10 mouse cellular contexts compared by ENCODE assay signal in the genomic region with DNA sequence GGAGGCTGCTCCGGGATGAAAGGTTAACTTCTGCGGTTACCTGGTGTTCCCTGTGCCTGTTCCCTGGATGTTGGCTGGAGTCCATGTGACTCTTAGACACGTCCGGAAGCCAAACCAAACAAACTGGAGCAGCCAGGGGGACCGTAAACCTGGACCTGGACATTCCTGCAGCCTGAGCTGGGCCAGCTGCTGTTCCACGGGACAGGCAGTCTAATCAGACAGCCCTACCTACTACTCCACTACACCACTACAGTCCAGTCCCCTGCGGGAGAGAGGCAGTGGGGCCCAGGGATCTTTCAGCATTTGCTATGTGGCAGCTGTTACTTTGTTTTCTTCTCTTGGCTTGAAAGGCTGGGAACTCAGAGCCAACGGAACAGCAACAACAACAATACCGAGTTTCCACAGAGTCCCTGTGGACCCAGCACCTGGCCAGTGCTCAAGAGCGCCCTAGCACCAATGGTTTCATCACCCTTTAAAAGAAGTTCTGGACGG. TPM values are rescaled to one million over a fixed set of nuclear protein-coding genes. Genes with fewer than 3 reads are reported as not detected.
DNase-seq lines count a peak whose midpoint lies in the region; ATAC-seq lines count a peak whose summit lies in the region.
"Had no signal": no experiment of that assay in that cellular context is flagged by ENCODE, and none has a peak within 500 bp of the region (broad histone marks: within the 10 kb centered on the region; RNA-seq: fewer than 3 reads in every experiment).

No protein-coding gene starts in this region.

- intact Hi-C loops in left cerebral cortex, postnatal 14 days (cut with DNase I) = no loop called here

- 50% methylated on average over 11 of the region's 11 CpGs for WGBS in heart, embryonic 12.5 days

- H3K4me2 ChIP-seq in heart, embryonic 12.5 days = no peak overlapping the region
- H3K4me2 ChIP-seq: neural tube, embryonic 13.5 days had no signal

- ATAC-seq in erythroblast, adult 5-6 weeks (replicated peaks; ENCODE audit: low FRiP score, poor library complexity, severe bottlenecking) = no peak; the same call in 1 of the 2 replicates
- ATAC-seq in heart, embryonic 12.5 days (ENCODE audit: insufficient number of reproducible peaks, low FRiP score) = peak; percentile 3; the same call in 1 of the 2 replicates
- ATAC-seq in megakaryocyte progenitor cell, adult 5-6 weeks (replicated peaks; ENCODE audit: poor library complexity) = no peak

- H3K9ac ChIP-seq in heart, embryonic 12.5 days = no peak overlapping the region
- H3K9ac ChIP-seq: neural tube, embryonic 13.5 days had no signal

- H3K27me3 ChIP-seq in erythroblast, embryonic 14.5 days (ENCODE audit: control insufficient read depth) = peaks cover 21% of the 10 kb centered on the region
- no peaks in the 10 kb centered on the region for H3K27me3 ChIP-seq in heart, embryonic 12.5 days (replicated peaks)
- H3K27me3 ChIP-seq: neural tube, embryonic 13.5 days had no signal

- H3K4me1 ChIP-seq in erythroblast, embryonic 14.5 days (ENCODE audit: control insufficient read depth) = peaks cover 48% of the 10 kb centered on the region
- peaks cover 15% of the 10 kb centered on the region for H3K4me1 ChIP-seq in heart, embryonic 12.5 days (replicated peaks)
- H3K4me1 ChIP-seq: neural tube, embryonic 13.5 days had no signal

- DNase-seq in kidney, postnatal 4 days = peak; percentile 69 to 80
- peak; percentile 41 for DNase-seq in ovary, postnatal 14 days (ENCODE audit: low spot score)
- DNase-seq in layer of hippocampus, postnatal 25 days (ENCODE audit: extremely low spot score in 1 of 2, low spot score in 1 of 2) = no peak
- no peak for DNase-seq in left cerebral cortex, postnatal 14 days (ENCODE audit: low spot score in 2 of 2)

- H3K4me3 ChIP-seq in erythroblast, embryonic 14.5 days (replicated peaks) = peak overlapping the region; percentile 10
- H3K4me3 ChIP-seq in heart, embryonic 12.5 days = no peak overlapping the region
- H3K4me3 ChIP-seq: neural tube, embryonic 13.5 days had no signal

- H3K36me3 ChIP-seq in erythroblast, embryonic 14.5 days (ENCODE audit: control insufficient read depth) = no peaks in the 10 kb centered on the region
- H3K36me3 ChIP-seq in heart, embryonic 12.5 days = no peaks in the 10 kb centered on the region
- H3K36me3 ChIP-seq: neural tube, embryonic 13.5 days had no signal

- H3K27ac ChIP-seq in heart, embryonic 12.5 days (ENCODE audit: poor library complexity, severe bottlenecking) = no peak overlapping the region
- H3K27ac ChIP-seq: neural tube, embryonic 13.5 days had no signal

- no peaks in the 10 kb centered on the region for H3K9me3 ChIP-seq in erythroblast, embryonic 14.5 days (ENCODE audit: control insufficient read depth, low read length)
- no peaks in the 10 kb centered on the region for H3K9me3 ChIP-seq in heart, embryonic 12.5 days (replicated peaks)
- H3K9me3 ChIP-seq: neural tube, embryonic 13.5 days had no signal

RNA-seq across cellular contexts. Expression of a gene that starts 8.5 kb away (rescaled TPM):
- polyA plus RNA-seq in erythroblast, embryonic 14.5 days (2012) = 21.2 and 46.3 TPM in 2 replicates
- total RNA-seq in erythroblast, adult 5-6 weeks (2015; ENCODE audit: low replicate concordance) = 52.1 and 56.6 TPM in 2 replicates
- 60.9 and 70.5 TPM in 2 replicates for total RNA-seq in erythroblast, adult 5-6 weeks (2017; ENCODE audit: low replicate concordance)
- polyA plus RNA-seq in heart, embryonic 12.5 days (2016; fragmentation: Nextera tagmentation; extraction: Ambion mirVana) = 73.1 and 74.9 TPM in 2 replicates
- 10 to 100 TPM; 50.7 to 61.0 TPM for total RNA-seq in layer of hippocampus, postnatal 25 days (2021)
- total RNA-seq in left cerebral cortex, postnatal 14 days (2021) = 10 to 100 TPM; 48.8 to 60.8 TPM
- 78.2 and 89.9 TPM in 2 replicates for total RNA-seq in megakaryocyte progenitor cell, adult 5-6 weeks (2015)
- total RNA-seq in megakaryocyte progenitor cell, adult 5-6 weeks (2017) = 83.3 and 99.5 TPM in 2 replicates

RNA-seq across cellular contexts. Expression of a gene that starts 48.8 kb away (rescaled TPM):
- 0.04 TPM in 1 of 2 replicates, not detected in the other for polyA plus RNA-seq in erythroblast, embryonic 14.5 days (2012)
- 2.5 TPM in 1 of 2 replicates, not detected in the other for total RNA-seq in erythroblast, adult 5-6 weeks (2015; ENCODE audit: low replicate concordance)
- total RNA-seq in erythroblast, adult 5-6 weeks (2017; ENCODE audit: low replicate concordance) = 0.34 TPM in 1 of 2 replicates, not detected in the other
- 0.10 TPM in 1 of 2 replicates, not detected in the other for polyA plus RNA-seq in heart, embryonic 12.5 days (2016; fragmentation: Nextera tagmentation; extraction: Ambion mirVana)
- under 1 TPM; 0.25 to 0.59 TPM for total RNA-seq in layer of hippocampus, postnatal 25 days (2021)
- under 1 TPM; 0.36 to 0.51 TPM for total RNA-seq in left cerebral cortex, postnatal 14 days (2021)
- total RNA-seq in megakaryocyte progenitor cell, adult 5-6 weeks (2015) = 0.12 and 0.17 TPM in 2 replicates
- not detected in 2 replicates for total RNA-seq in megakaryocyte progenitor cell, adult 5-6 weeks (2017)
- polyA plus RNA-seq: embryonic facial prominence, embryonic 11.5 days had no signal

RNA-seq across cellular contexts. Expression of a gene that starts 56.4 kb away (rescaled TPM):
- 0.04 TPM in 1 of 2 replicates, not detected in the other for polyA plus RNA-seq in erythroblast, embryonic 14.5 days (2012)
- total RNA-seq in erythroblast, adult 5-6 weeks (2015; ENCODE audit: low replicate concordance) = 0.77 and 1.7 TPM in 2 replicates
- 3.9 and 10.7 TPM in 2 replicates for total RNA-seq in erythroblast, adult 5-6 weeks (2017; ENCODE audit: low replicate concordance)
- 0.08 and 0.19 TPM in 2 replicates for polyA plus RNA-seq in heart, embryonic 12.5 days (2016; fragmentation: Nextera tagmentation; extraction: Ambion mirVana)
- total RNA-seq in layer of hippocampus, postnatal 25 days (2021) = under 1 TPM; 0.26 to 0.59 TPM
- under 1 TPM; 0.24 to 0.30 TPM for total RNA-seq in left cerebral cortex, postnatal 14 days (2021)
- total RNA-seq in megakaryocyte progenitor cell, adult 5-6 weeks (2015) = 22.5 and 24.1 TPM in 2 replicates
- 17.7 and 27.9 TPM in 2 replicates for total RNA-seq in megakaryocyte progenitor cell, adult 5-6 weeks (2017)

Comparison
In these comparisons a context has a peak if more than half of its experiments do, and no peak if none do; other contexts are left out.
1. DNase-seq: peak in kidney, postnatal 4 days (2 of 2) and ovary, postnatal 14 days (single experiment); none in layer of hippocampus, postnatal 25 days (0 of 2) and left cerebral cortex, postnatal 14 days (0 of 2).